Mouse (Mus musculus): ENCODE measurements around the gene Chordc1.
A peak's percentile ranks its signal among the peaks of the same experiment; 100 is the strongest.
"Not testable (repeated sequence)": the region's sequence is repeated elsewhere in the genome, so short reads cannot be mapped to it uniquely, and the experiment has no call there.

The Chordc1 gene

GRCm38 (mm10) chr9:18291571-18292429, at the start of gene Chordc1:
TSS of gene Chordc1 (plus strand) at chr9:18292125.
- Histone ChIP-seq H3K27me3 (ENCODE audit: control insufficient read depth, insufficient read depth, low read length, poor library complexity, severe bottlenecking) (no peaks in the 10 kb centered on the region), H3K36me3 (ENCODE audit: control insufficient read depth, insufficient read depth, low read length, poor library complexity, severe bottlenecking) (no peaks in the 10 kb centered on the region)
- peak; percentile 97 for DNase-seq (ENCODE audit: low read depth, low spot score)

GRCm38 (mm10) chr9:18275901-18276300, 16.0 kb upstream of the Chordc1 start:
- no peaks in the 10 kb centered on the region for H3K27me3 ChIP-seq (ENCODE audit: control insufficient read depth, insufficient read depth, low read length, poor library complexity, severe bottlenecking)
- H3K36me3 ChIP-seq (ENCODE audit: control insufficient read depth, insufficient read depth, low read length, poor library complexity, severe bottlenecking): no peaks in the 10 kb centered on the region
- no peak for DNase-seq (ENCODE audit: low read depth, low spot score)

GRCm38 (mm10) chr9:18276844-18277243, 15.1 kb upstream of the Chordc1 start:
- DNase-seq (ENCODE audit: low read depth, low spot score): no peak
- Histone ChIP-seq H3K36me3 (ENCODE audit: control insufficient read depth, insufficient read depth, low read length, poor library complexity, severe bottlenecking) (no peaks in the 10 kb centered on the region), H3K27me3 (ENCODE audit: control insufficient read depth, insufficient read depth, low read length, poor library complexity, severe bottlenecking) (no peaks in the 10 kb centered on the region)

GRCm38 (mm10) chr9:18277497-18277896, 14.4 kb upstream of the Chordc1 start:
- Histone ChIP-seq H3K36me3 (ENCODE audit: control insufficient read depth, insufficient read depth, low read length, poor library complexity, severe bottlenecking) (no peaks in the 10 kb centered on the region), H3K27me3 (ENCODE audit: control insufficient read depth, insufficient read depth, low read length, poor library complexity, severe bottlenecking) (no peaks in the 10 kb centered on the region)
- peak; percentile 57 for DNase-seq (ENCODE audit: low read depth, low spot score)

- DNase-seq (ENCODE audit: low read depth, low spot score); H3K36me3 ChIP-seq (ENCODE audit: control insufficient read depth, insufficient read depth, low read length, poor library complexity, severe bottlenecking); H3K27me3 ChIP-seq (ENCODE audit: control insufficient read depth, insufficient read depth, low read length, poor library complexity, severe bottlenecking): not testable (repeated sequence)
Observed at GRCm38 (mm10) chr9:18278693-18279092, 13.2 kb upstream of the Chordc1 start.

GRCm38 (mm10) chr9:18292443-18292922, 558 bp downstream of the Chordc1 start:
- no peaks in the 10 kb centered on the region for H3K27me3 ChIP-seq (ENCODE audit: control insufficient read depth, insufficient read depth, low read length, poor library complexity, severe bottlenecking)
- no peak for DNase-seq (ENCODE audit: low read depth, low spot score)
- H3K36me3 ChIP-seq (ENCODE audit: control insufficient read depth, insufficient read depth, low read length, poor library complexity, severe bottlenecking): no peaks in the 10 kb centered on the region

GRCm38 (mm10) chr9:18293026-18293781, 1.3 kb downstream of the Chordc1 start:
- Histone ChIP-seq H3K27me3 (ENCODE audit: control insufficient read depth, insufficient read depth, low read length, poor library complexity, severe bottlenecking) (no peaks in the 10 kb centered on the region), H3K36me3 (ENCODE audit: control insufficient read depth, insufficient read depth, low read length, poor library complexity, severe bottlenecking) (no peaks in the 10 kb centered on the region)
- DNase-seq (ENCODE audit: low read depth, low spot score): no peak

GRCm38 (mm10) chr9:18298301-18298700, 6.4 kb downstream of the Chordc1 start:
- DNase-seq (ENCODE audit: low read depth, low spot score): no peak
- H3K27me3 ChIP-seq (ENCODE audit: control insufficient read depth, insufficient read depth, low read length, poor library complexity, severe bottlenecking): no peaks in the 10 kb centered on the region
- peaks cover 2% of the 10 kb centered on the region for H3K36me3 ChIP-seq (ENCODE audit: control insufficient read depth, insufficient read depth, low read length, poor library complexity, severe bottlenecking)

- H3K27me3 ChIP-seq (ENCODE audit: control insufficient read depth, insufficient read depth, low read length, poor library complexity, severe bottlenecking): no peaks in the 10 kb centered on the region
- DNase-seq (ENCODE audit: low read depth, low spot score): no peak
- H3K36me3 ChIP-seq (ENCODE audit: control insufficient read depth, insufficient read depth, low read length, poor library complexity, severe bottlenecking): 0 out of 2 replicates have a peak, but pooled peaks cover 2% of the 10 kb centered on the region
Observed at GRCm38 (mm10) chr9:18319990-18320389, 28.1 kb downstream of the Chordc1 start.
